Mouse (Mus musculus): ENCODE measurements around the gene Zfp335.

- TF ChIP-seq CTCF (IDR thresholded peaks at IDR 0.05; ENCODE audit: low read depth, low read length) (no peak), POLR2A (IDR thresholded peaks at IDR 0.05; ENCODE audit: extremely low read depth, insufficient read depth, low read length) (no peak)
Observed at GRCm38 (mm10) chr2:164907511-164907910, 4.0 kb downstream of the Zfp335 start.

Data from liver, adult 2 months (tissue).